Mouse (Mus musculus): ENCODE data around the gene Ppef1. TPM values are rescaled to one million over a fixed set of nuclear protein-coding genes. Genes with fewer than 3 reads are reported as not detected.

Gene Ppef1
- total RNA-seq (2023) = not detected

GRCm38 (mm10) chrX:160735650-160736049, at the start of gene Ppef1:
Ppef1 (minus strand) TSS chrX:160735765.

GRCm38 (mm10) chrX:160767713-160768112, 32.1 kb upstream of the Ppef1 start, which contains the start of gene Rs1:
Rs1 (plus strand) TSS chrX:160768013.

Other genes with a start within 250 kb of the Ppef1 start
- 10 to 100 TPM; 15.0 to 16.3 TPM for gene Phka2, start 233.6 kb downstream of the Ppef1 start, total RNA-seq (2023)
- gene Rs1, start 32.2 kb upstream of the Ppef1 start, total RNA-seq (2023) = not detected
- under 1 TPM in 1 of 2 experiments, not detected in 1; 0.35 TPM for gene Gja6, start 171.3 kb upstream of the Ppef1 start, total RNA-seq (2023)

All from T-cell, adult 66 days (primary cell).